Mouse (Mus musculus) embryo, embryonic 10 days (tissue): ENCODE measurements around the gene Kctd7.

Experiments used
- DNase-seq: peaks from one replicate; pipeline ENCODE4 v3.0.0-alpha.2; 2015; ENCODE audit warnings: low spot score

Gene Kctd7

DNA sequence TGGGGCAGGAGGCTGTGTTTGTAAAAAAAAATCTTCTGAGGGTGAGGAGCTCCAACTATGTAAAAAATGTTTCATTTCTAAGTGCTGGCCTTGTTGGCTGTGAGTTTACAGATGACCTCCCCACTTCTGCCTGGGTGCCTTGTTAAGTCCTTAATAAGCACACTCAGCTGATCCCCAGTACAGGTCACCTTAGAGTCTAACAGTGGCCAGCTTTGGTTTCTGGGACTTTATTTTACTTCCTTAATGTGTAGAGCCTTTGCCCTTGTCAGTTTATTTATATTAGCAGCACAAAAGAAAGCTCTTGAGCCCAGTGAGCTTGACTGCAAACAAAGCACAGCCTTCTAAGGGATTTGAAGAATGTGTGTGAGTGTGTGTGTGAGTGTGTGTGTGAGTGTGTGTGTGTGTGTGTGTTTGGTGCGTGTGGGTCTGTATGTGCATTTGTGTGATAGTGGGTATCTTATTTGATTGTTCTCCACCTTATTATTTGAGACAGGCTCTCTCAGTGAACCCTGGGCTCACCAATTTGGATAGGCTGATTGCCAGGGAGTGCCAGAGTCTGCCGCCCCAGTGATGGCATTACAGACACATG lies 47.8 kb downstream of the Kctd7 start:
- no peak for DNase-seq

DNA sequence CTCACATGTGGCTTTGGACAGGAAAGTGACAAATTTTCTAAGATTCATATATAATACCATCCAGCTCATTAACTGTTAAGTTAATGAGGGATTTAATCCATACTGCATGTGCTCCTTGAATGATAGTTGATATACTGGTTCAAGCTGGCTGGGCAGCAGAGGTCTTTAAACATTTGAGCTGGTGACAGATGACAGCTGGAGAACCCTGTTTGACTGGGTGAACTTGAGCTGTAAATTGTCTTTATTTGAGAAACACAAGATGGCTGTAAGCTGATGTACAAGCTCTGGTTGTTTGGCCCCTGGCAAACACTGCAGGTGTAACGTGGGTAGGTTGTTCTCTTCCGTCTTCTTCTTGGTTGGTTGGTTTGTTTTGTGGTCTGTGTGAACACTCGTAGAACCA lies 49.1 kb downstream of the Kctd7 start:
- no peak for DNase-seq

DNA sequence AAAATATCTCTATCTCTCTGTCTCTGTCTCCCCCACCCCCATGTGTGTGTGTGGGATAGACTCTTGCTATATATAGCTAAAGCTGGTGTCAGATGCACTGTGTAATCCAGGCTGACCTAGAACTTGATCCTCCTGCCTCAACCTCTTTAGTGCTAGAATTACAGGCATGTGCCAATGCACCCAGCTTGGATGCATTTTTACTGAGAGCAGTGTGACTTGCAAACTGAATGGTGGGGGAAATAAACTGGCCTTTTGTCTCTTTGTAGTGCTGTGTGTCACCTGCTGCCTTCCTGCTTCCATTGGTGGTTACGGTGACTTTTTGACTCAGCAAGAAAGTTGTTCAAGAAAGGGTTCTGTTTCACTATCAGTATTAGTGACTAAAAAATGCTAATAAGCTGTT lies 51.6 kb downstream of the Kctd7 start:
- DNase-seq = no peak

DNA sequence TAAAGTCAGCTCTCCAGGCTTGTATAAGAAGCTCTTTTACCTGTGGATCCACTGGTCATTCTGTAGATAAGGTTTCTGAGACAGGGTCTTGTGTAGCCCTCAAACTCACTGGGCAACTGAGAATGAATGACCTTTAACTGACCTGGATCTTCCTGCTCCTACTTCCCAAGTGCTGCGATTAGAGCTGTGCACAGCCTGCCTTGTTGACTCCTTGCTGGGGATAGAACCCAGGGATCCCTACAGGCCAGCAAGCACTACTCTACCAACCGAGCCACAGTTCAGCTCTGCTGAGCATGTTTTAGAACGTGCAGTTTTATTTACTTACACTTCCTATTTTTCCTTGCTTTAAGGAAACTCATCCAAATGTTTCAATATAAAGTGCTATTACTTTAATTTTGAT lies 52.8 kb downstream of the Kctd7 start:
- no peak for DNase-seq

DNA sequence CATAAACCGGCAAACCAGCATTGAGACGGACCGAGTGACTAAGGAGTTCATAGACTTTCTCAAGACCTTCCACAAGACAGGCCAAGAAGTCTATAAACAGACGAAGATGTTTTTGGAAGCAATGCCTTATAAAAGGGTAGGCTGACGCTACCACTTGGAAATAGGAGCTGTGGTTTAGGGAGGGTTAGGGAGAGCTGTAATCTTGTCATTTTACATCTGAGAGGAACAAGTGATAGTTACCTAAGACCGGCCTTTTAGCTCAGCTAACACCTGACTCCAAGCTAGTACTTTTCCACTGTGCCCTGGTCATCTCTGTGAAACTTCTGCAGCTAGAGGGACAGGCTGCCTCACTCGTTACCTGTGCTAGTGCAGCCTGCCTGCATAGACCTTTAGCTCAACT lies 53.3 kb downstream of the Kctd7 start:
- no peak for DNase-seq

DNA sequence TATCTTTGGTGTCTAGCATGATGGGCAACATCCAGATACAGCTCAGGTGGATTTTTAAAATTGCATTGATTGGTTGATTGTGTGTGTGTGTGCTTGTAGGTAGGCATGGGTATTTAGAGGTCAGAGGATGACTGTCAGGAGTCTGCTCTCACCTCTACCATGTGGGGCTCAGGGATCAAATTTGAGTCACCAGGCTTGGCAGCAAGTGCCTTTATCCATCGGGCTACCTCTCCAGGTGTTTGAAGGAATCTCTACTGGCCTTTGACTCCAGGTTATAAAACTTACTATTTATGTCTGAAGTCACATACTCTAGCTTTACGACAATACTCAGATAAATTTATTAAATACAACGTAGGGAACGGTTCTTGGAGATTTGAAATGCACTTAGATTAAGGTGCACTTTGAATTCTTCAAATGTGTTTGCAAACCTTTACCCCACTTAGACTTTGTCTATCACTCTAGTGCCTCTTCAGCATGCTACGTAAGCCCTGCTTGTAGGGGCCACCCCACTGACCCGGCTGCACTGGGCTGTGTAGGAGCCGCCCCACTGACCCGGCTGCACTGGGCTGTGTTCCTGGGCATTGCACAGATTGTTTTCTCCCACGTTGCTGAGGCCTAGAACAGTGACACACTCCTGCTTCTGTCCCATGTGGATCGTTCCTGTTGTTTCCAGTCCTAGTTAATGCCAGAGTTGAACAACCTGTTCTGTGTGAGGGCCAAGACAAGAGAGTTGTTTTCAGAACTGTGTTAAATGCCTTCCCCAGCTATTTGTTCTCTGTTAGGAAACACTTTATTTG lies 55.8 kb downstream of the Kctd7 start:
- no peak for DNase-seq

DNA sequence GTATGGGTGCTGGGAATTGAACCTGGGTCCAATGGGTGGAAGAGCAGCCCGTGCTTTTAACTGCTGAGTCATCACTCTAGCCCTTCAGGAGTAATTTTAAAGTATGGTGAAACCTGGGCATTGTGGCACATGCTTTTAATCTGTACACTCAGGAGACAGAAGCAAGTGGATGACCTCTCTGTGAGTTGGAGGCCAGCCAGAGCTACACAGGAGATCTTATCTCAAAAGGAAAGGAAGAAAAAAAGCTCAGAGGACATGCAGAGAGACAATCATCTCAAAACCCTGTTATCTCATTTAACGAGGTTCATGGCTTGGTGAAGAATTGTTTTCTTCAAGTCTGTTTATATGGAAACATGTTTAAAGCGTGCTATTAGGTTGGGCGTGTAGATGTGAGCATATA lies 59.3 kb downstream of the Kctd7 start:
- DNase-seq = no peak

DNA sequence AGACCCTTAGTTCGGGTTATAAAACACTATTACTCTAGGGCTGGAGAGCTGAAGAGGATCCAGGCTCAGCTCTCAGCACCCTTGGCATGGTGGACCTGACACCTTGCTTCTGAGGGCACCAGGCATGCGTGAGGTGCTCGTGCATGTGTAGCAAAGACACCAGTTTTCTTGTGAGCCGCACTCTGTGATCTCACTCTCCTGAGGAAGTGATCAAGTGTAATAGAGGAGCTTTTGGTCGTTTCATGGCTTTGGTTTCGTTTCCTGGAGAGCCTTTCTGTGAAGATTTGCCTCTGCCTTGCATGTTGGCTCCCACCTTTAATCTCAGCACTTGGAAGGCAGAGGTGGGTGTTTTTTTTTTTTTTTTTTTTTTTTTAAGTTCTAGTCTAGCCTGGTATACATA lies 59.9 kb downstream of the Kctd7 start:
- DNase-seq = no peak
